Mouse (Mus musculus): ENCODE results near the gene Reep3.
A peak's percentile ranks its signal among the peaks of the same experiment; 100 is the strongest.

DNA sequence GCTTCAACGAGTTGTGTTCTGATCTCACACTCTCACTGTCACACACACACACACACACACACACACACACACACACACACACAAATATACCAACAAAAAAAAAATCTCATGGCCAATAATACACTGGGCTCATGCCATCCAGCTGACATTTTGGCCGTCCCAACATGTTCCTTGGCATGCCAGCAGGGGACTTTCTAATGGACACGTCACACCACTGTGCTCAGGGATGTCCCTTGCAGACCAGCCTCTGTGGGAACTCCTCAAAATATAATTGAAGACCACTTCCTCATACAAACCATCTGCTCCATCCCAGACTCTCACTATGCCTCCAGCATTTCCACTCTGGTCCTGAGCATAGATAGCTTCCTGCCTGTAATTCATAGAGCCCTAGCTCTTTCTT, 30.3 kb downstream of the Reep3 start:
- TF ChIP-seq CTCF (conservative IDR thresholded peaks at IDR 0.05 in 1 of 2, IDR thresholded peaks at IDR 0.05 in 1 of 2; ENCODE audit: low read depth in 2 of 2, low read length in 2 of 2) (peak in 1 of 2 experiments; percentile 33; a peak in 2 of 4 replicates), GABPA (IDR thresholded peaks at IDR 0.05; ENCODE audit: insufficient replicate concordance, low read depth, low read length) (no peak), POLR2A (IDR thresholded peaks at IDR 0.05; ENCODE audit: low read depth, low read length) (no peak), BHLHE40 (IDR thresholded peaks at IDR 0.05; ENCODE audit: low read depth, low read length) (0 out of 2 replicates have a peak, but pooled peaks have one; percentile 6), NELFE (IDR thresholded peaks at IDR 0.05; ENCODE audit: low read depth, low read length) (no peak), MYC (IDR thresholded peaks at IDR 0.05; ENCODE audit: low read depth, low read length) (no peak), HCFC1 (IDR thresholded peaks at IDR 0.05; ENCODE audit: low read depth, low read length) (no peak), MAX (IDR thresholded peaks at IDR 0.05; ENCODE audit: low read length) (no peak; the same call in 1 of the 2 replicates)

Data from CH12.LX (cell line).